Mouse (Mus musculus) forebrain, embryonic 11.5 days (tissue): ENCODE data around the gene Map1a. TPM values are rescaled to one million over a fixed set of nuclear protein-coding genes. Genes with fewer than 3 reads are reported as not detected.

Experiments used
- ATAC-seq: fragments of 200-750 bp; cut with Nextera tagmentation; replicated peaks from 2 replicates; pipeline ENCODE4 v1.8.0; 2017; ENCODE audit warnings: moderate TSS enrichment; ENCODE audit not compliant: low FRiP score
- DNase-seq: peaks from one replicate; pipeline ENCODE4 v3.0.0-alpha.2; 2017; ENCODE audit warnings: low spot score
- H3K27ac ChIP-seq: fragments of 300-500 bp; sonication (generic); 2 replicates; pipeline ENCODE4 v1.5.1; 2014; ENCODE audit warnings: low read depth, low read length
- H3K27me3 ChIP-seq: fragments of 300-500 bp; sonication (generic); 2 replicates; pipeline ENCODE4 v1.6.1; 2014; ENCODE audit warnings: mild to moderate bottlenecking, low read length, mixed read lengths; ENCODE audit not compliant: control insufficient read depth, insufficient read depth
- H3K36me3 ChIP-seq: fragments of 300-500 bp; sonication (generic); 2 replicates; pipeline ENCODE4 v1.6.1; 2014; ENCODE audit warnings: mild to moderate bottlenecking, low read length, moderate library complexity, mixed read lengths; ENCODE audit not compliant: control insufficient read depth, insufficient read depth
- H3K4me1 ChIP-seq: fragments of 300-500 bp; sonication (generic); replicated peaks from 2 replicates; pipeline ENCODE4 v1.6.1; 2014; ENCODE audit warnings: low read length, mixed read lengths; ENCODE audit not compliant: control insufficient read depth, insufficient read depth
- H3K4me2 ChIP-seq: fragments of 300-500 bp; sonication (generic); 2 replicates; pipeline ENCODE4 v1.6.1; 2014; ENCODE audit warnings: low read depth, mild to moderate bottlenecking, low read length, moderate library complexity, mixed read lengths; ENCODE audit not compliant: severe bottlenecking
- H3K4me3 ChIP-seq: fragments of 300-500 bp; sonication (generic); 2 replicates; pipeline ENCODE4 v1.5.1; 2014; ENCODE audit warnings: low read depth, low read length
- H3K9ac ChIP-seq: fragments of 300-500 bp; sonication (generic); 2 replicates; pipeline ENCODE4 v1.6.1; 2014; ENCODE audit warnings: low read length
- H3K9me3 ChIP-seq: fragments of 300-500 bp; sonication (generic); 2 replicates; pipeline ENCODE4 v1.6.1; 2016; ENCODE audit warnings: low read length, mixed read lengths; ENCODE audit not compliant: control insufficient read depth
- WGBS: fragments of 180-500 bp; shearing (Covaris S2); extraction: QIAGEN DNeasy Blood & Tissue Kit; methylation state at CpG from one replicate; pipeline ENCODE4 v1.1.7; 2014; 5-methylcytosine and 5-hydroxymethylcytosine counted together
- polyA plus RNA-seq: library from polyadenylated mRNA; unstranded; fragments of >200 nt; fragmentation: Nextera tagmentation; extraction: Ambion mirVana; gene quantifications from 2 replicates; pipeline ENCODE4 v1.2.1, GENCODE M21; 2014

Map1a gene
- polyA plus RNA-seq, 1 experiment from 2014 or later: 16.2 TPM

DNA sequence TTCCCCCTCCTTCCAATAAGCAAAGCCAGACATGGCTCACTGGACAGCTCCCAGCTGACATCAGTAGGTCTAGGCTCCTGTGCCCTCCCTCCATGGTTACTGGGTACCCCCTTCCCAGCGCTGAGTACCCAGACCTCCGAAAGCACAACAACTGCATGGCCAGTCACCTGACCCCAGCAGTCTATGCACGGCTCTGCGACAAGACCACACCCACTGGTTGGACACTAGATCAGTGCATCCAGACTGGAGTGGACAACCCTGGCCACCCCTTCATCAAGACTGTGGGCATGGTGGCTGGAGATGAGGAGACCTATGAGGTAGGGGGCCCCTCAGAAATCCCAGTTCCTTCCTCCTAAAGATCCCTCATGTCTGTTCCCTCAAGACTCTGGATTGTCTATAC lies 70.1 kb downstream of the Map1a start:
- Histone ChIP-seq H3K27me3 (peaks cover 6% of the 10 kb centered on the region; the same call in 1 of the 2 replicates), H3K9me3 (no peaks in the 10 kb centered on the region), H3K9ac (no peak overlapping the region), H3K27ac (no peak overlapping the region), H3K4me3 (no peak overlapping the region), H3K4me1 (peaks cover 8% of the 10 kb centered on the region; the same call in 1 of the 2 replicates), H3K4me2 (no peak overlapping the region), H3K36me3 (no peaks in the 10 kb centered on the region)
- DNase-seq: no peak
- ATAC-seq: no peak
- 44% methylated on average over 4 of the region's 4 CpGs for WGBS

Other genes with a start within 250 kb of the Map1a start
- not detected in 2 replicates for gene Tgm5, start 203.8 kb upstream of the Map1a start, polyA plus RNA-seq
- not detected in 2 replicates for gene Tgm7, start 179.8 kb upstream of the Map1a start, polyA plus RNA-seq
- 28.7 and 33.2 TPM in 2 replicates for gene Adal, start 149.2 kb upstream of the Map1a start, polyA plus RNA-seq
- 20.2 and 23.3 TPM in 2 replicates for gene Lcmt2, start 148.9 kb upstream of the Map1a start, polyA plus RNA-seq
- 84.5 and 84.8 TPM in 2 replicates for gene Tubgcp4, start 118.9 kb upstream of the Map1a start, polyA plus RNA-seq
- gene Zscan29, start 118.5 kb upstream of the Map1a start, polyA plus RNA-seq: 15.4 and 15.6 TPM in 2 replicates
- 152 and 169 TPM in 2 replicates for gene Trp53bp1, start 18.2 kb upstream of the Map1a start, polyA plus RNA-seq
- 10.7 and 11.7 TPM in 2 replicates for gene Ppip5k1, start 65.8 kb downstream of the Map1a start, polyA plus RNA-seq
- 3.0 and 3.6 TPM in 2 replicates for gene Ckmt1, start 68.1 kb downstream of the Map1a start, polyA plus RNA-seq
- not detected in 2 replicates for gene Strc, start 97.6 kb downstream of the Map1a start, polyA plus RNA-seq
- gene Pdia3, start 124.2 kb downstream of the Map1a start, polyA plus RNA-seq: 407 and 435 TPM in 2 replicates
- 2.2 and 2.4 TPM in 2 replicates for gene Catsper2, start 124.2 kb downstream of the Map1a start, polyA plus RNA-seq
- gene Ell3, start 154.7 kb downstream of the Map1a start, polyA plus RNA-seq: 2.7 and 3.2 TPM in 2 replicates
- gene Serf2, start 159.6 kb downstream of the Map1a start, polyA plus RNA-seq: 431 and 446 TPM in 2 replicates
- gene Hypk, start 163.7 kb downstream of the Map1a start, polyA plus RNA-seq: 106 and 123 TPM in 2 replicates
- gene Serinc4, start 167.2 kb downstream of the Map1a start, polyA plus RNA-seq: 0.49 and 1.1 TPM in 2 replicates
- gene Mfap1b, start 184.5 kb downstream of the Map1a start, polyA plus RNA-seq: 62.6 and 64.1 TPM in 2 replicates
- 30.3 and 33.7 TPM in 2 replicates for gene Mfap1a, start 217.1 kb downstream of the Map1a start, polyA plus RNA-seq
- gene Wdr76, start 217.1 kb downstream of the Map1a start, polyA plus RNA-seq: 16.5 and 18.7 TPM in 2 replicates